Mouse (Mus musculus): ENCODE data around the gene 1600014C23Rik. TPM values are rescaled to one million over a fixed set of nuclear protein-coding genes. Genes with fewer than 3 reads are reported as not detected.

Gene 1600014C23Rik
- total and polyA plus RNA-seq, 3 experiments = 0.81 to 2.7 TPM; not detected in 1

DNA sequence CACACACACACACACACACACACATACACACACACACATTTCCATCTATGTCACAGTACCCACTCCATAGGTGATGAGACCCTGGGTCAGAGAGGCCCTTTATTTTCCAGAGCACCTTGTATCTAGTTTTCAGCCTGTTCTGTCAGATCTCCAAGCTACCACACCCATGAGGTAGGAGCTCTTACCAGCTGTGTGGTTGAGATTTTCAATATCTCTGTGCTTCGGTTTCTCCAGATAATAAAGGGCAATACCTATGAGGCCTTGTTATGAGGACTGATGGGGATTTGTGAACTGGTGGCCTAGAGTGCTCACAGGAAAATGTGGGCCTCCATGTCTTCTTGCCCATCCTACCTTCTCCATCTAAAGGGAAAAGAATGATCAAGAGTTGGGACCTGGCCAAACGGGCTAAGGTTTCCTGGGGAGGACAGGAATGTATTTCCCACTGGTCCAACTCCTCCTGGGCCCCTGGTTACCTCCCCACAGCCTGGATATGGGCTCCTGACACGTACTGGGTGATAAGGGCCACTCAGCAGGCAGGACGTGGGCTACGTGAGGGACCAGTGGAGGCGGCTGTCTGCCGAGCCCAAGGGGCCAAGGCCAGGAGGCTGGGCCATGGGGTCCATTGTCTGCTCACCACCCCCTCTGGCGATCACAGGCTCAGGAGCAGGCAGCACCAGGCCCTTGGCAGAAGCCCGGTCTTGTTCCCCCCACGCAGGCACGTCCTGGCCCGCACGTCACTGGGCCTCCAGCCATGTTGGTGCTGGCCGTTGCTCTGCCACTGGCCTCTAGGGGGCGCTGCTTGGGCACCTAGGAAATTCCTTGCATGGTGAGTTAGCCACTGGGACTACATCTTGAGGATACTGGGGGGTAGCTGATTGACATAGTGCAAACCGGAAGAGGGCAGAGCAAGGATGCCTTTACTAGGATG is 14.5 kb upstream of the 1600014C23Rik start:
- Histone ChIP-seq H3K9me3 (replicated peaks; ENCODE audit: insufficient read depth, low read length) (no peaks in the 10 kb centered on the region), H3K4me1 (ENCODE audit: control insufficient read depth in 1 of 2, insufficient read depth in 2 of 2, low read length in 2 of 2) (peaks cover 4 to 23% of the 10 kb centered on the region in 2 experiments; a peak in 3 of 4 replicates), H3K27ac (ENCODE audit: control insufficient read depth, low read depth, low read length) (no peak overlapping the region; the same call in 1 of the 2 replicates), H3K9ac (ENCODE audit: control insufficient read depth, low read depth, low read length, poor library complexity, severe bottlenecking) (peak overlapping the region; percentile 25; the same call in 1 of the 2 replicates), H3K79me2 (ENCODE audit: control insufficient read depth, insufficient read depth, low read length, poor library complexity) (no peaks in the 10 kb centered on the region), H3K36me3 (ENCODE audit: control insufficient read depth in 1 of 2, insufficient read depth in 2 of 2, low read length in 2 of 2) (peaks cover 0 to 3% of the 10 kb centered on the region in 2 experiments; a peak in 2 of 4 replicates), H3K4me3 (ENCODE audit: control insufficient read depth in 1 of 2, insufficient read depth in 1 of 2, low read depth in 2 of 2, low read length in 2 of 2) (0 out of 4 replicates have a peak overlapping the region, but pooled peaks of 1 of the 2 experiments have one; percentile 3), H3K27me3 (ENCODE audit: control insufficient read depth in 1 of 2, insufficient read depth in 2 of 2, low read length in 2 of 2) (no peaks in the 10 kb centered on the region)
- TF ChIP-seq RAD21 (IDR thresholded peaks at IDR 0.05; ENCODE audit: low read depth, low read length) (peak; percentile 27; the same call in 1 of the 2 replicates), SIN3A (IDR thresholded peaks at IDR 0.05; ENCODE audit: low read length) (peak; percentile 60; the same call in 1 of the 2 replicates), EP300 (IDR thresholded peaks at IDR 0.05; ENCODE audit: low read depth in 1 of 2, low read length in 2 of 2) (peak; percentile 68 to 72), ETS1 (IDR thresholded peaks at IDR 0.05; ENCODE audit: low read depth, low read length) (peak; percentile 72), CTCF (IDR thresholded peaks at IDR 0.05 in 2 of 3, conservative IDR thresholded peaks at IDR 0.05 in 1 of 3; ENCODE audit: control insufficient read depth in 1 of 3, insufficient read depth in 1 of 3, low read depth in 2 of 3, low read length in 3 of 3, poor library complexity in 1 of 3, severe bottlenecking in 1 of 3) (peak; percentile 61 to 89 (median 70)), MXI1 (IDR thresholded peaks at IDR 0.05; ENCODE audit: low read depth, low read length) (0 out of 2 replicates have a peak, but pooled peaks have one; percentile 19), USF1 (IDR thresholded peaks at IDR 0.05; ENCODE audit: low read depth, low read length) (no peak), UBTF (IDR thresholded peaks at IDR 0.05; ENCODE audit: borderline replicate concordance, insufficient read depth, low read depth, low read length) (no peak), GATA1 (IDR thresholded peaks at IDR 0.05; ENCODE audit: low read depth, low read length) (peak; percentile 73), ELF1 (IDR thresholded peaks at IDR 0.05; ENCODE audit: low read depth, low read length) (no peak), TCF12 (IDR thresholded peaks at IDR 0.05; ENCODE audit: low read depth, low read length) (peak; percentile 82), RCOR1 (IDR thresholded peaks at IDR 0.05; ENCODE audit: low read depth, low read length) (peak; percentile 86), CHD2 (IDR thresholded peaks at IDR 0.05; ENCODE audit: low read length) (no peak), SMC3 (IDR thresholded peaks at IDR 0.05; ENCODE audit: low read depth, low read length) (peak; percentile 25; the same call in 1 of the 2 replicates)
- peak; percentile 61 for DNase-seq (ENCODE audit: low read depth, low spot score)

DNA sequence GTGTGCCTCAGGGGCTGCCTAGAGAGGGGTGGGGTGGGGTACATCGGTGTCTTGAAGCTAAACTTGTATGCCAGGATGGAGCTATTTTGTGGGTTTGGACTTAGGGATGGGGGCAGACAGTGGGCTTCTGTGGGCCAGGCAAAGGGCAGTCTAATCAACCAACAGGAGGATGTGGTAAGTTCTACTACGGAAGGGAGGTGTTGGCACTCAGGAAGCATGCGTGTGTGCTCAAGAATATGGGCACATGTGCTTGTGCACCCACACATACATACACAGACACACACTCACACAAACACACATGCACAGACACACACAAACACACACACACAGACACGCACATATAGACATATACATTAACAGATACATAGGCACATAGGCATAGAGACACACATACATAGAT is 13.6 kb upstream of the 1600014C23Rik start:
- Histone ChIP-seq H3K27me3 (ENCODE audit: control insufficient read depth in 1 of 2, insufficient read depth in 2 of 2, low read length in 2 of 2) (no peaks in the 10 kb centered on the region), H3K36me3 (ENCODE audit: control insufficient read depth in 1 of 2, insufficient read depth in 2 of 2, low read length in 2 of 2) (peaks cover 0 to 11% of the 10 kb centered on the region in 2 experiments; a peak in 2 of 4 replicates), H3K9ac (ENCODE audit: control insufficient read depth, low read depth, low read length, poor library complexity, severe bottlenecking) (no peak overlapping the region), H3K4me1 (ENCODE audit: control insufficient read depth in 1 of 2, insufficient read depth in 2 of 2, low read length in 2 of 2) (peaks cover 4 to 31% of the 10 kb centered on the region in 2 experiments; a peak in 3 of 4 replicates), H3K9me3 (replicated peaks; ENCODE audit: insufficient read depth, low read length) (no peaks in the 10 kb centered on the region), H3K79me2 (ENCODE audit: control insufficient read depth, insufficient read depth, low read length, poor library complexity) (no peaks in the 10 kb centered on the region), H3K4me3 (ENCODE audit: control insufficient read depth in 1 of 2, insufficient read depth in 1 of 2, low read depth in 2 of 2, low read length in 2 of 2) (no peak overlapping the region; a peak in 1 of 4 replicates), H3K27ac (ENCODE audit: control insufficient read depth, low read depth, low read length) (no peak overlapping the region)
- no peak for DNase-seq (ENCODE audit: low read depth, low spot score)
- TF ChIP-seq POLR2AphosphoS2 (IDR thresholded peaks at IDR 0.05; ENCODE audit: low read length) = no peak
- TF ChIP-seq JUND (IDR thresholded peaks at IDR 0.05; ENCODE audit: low read depth, low read length) = no peak
- no peak for TF ChIP-seq BHLHE40 (IDR thresholded peaks at IDR 0.05; ENCODE audit: borderline replicate concordance, low read depth, low read length)
- no peak for TF ChIP-seq SIN3A (IDR thresholded peaks at IDR 0.05; ENCODE audit: low read length)
- no peak for TF ChIP-seq ZNF384 (IDR thresholded peaks at IDR 0.05; ENCODE audit: low read depth, low read length)
- no peak for TF ChIP-seq ZC3H11A (IDR thresholded peaks at IDR 0.05; ENCODE audit: low read depth, low read length)
- no peak for TF ChIP-seq ELF1 (IDR thresholded peaks at IDR 0.05; ENCODE audit: low read depth, low read length)
- no peak for TF ChIP-seq CHD2 (IDR thresholded peaks at IDR 0.05; ENCODE audit: low read length)
